Mouse (Mus musculus) layer of hippocampus, adult 9-11 months (tissue): ENCODE data around the gene Tfr2.

Source experiments
- DNase-seq: peaks from one replicate; pipeline ENCODE4 v3.0.0; 2022

Gene Tfr2

DNA sequence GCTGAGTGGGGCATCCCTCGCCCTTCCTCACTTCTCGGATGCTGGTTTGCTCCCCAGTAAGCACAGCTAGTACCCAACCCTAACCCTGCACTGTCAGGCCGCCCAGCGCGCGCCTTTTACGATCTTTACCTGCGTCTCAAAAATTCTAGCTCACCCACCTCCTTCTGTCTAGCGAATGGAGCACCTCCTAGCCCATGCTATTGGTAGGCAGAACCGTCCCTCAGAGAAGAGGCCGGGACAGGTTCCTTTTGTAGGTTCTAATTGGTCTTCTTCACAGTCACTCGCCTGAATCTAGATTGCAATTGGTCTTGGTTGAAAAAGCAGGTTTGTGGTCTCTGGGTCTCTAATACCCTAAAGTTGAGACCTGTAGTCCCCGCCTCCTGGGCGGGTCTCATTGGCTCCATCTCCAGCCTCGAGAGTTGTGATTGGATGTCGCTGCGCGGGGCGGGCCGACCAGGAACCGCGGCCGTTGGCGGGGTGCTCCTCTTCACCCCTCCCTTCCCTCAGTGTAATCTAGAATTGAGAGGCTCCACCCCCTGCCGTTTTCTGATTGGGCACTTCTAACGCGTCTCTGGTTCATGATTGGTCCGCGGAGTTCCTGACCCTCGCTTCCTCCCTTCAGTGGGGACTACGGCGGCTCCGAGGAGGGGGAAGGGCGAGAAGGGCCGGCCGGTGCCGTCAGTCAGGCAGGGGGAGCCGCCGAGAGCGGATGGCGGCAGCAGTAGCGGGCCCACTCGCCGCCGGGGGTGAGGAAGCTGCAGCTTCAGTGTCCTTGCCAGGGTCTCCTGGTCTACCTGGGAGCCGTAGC lies 59.1 kb downstream of the Tfr2 start, which contains the start of the genes Fbxo24, Lrch4 and Gm20605:
Gene Fbxo24, minus strand, starts transcription at position 505 of the 808 bp plus-strand sequence.
Gene Lrch4, plus strand, starts transcription at position 624 of the 808 bp plus-strand sequence.
Gene Gm20605, plus strand, starts transcription at position 678 of the 808 bp plus-strand sequence.
- peak; percentile 100 for DNase-seq

GRCm38 (mm10) chr5:137629306-137629721 lies 59.7 kb downstream of the Tfr2 start:
- no peak for DNase-seq

- no peak for DNase-seq
Observed at GRCm38 (mm10) chr5:137629906-137630545, 60.4 kb downstream of the Tfr2 start.

- peak; percentile 46 for DNase-seq
Observed at GRCm38 (mm10) chr5:137630602-137631001, 61.0 kb downstream of the Tfr2 start.

DNA sequence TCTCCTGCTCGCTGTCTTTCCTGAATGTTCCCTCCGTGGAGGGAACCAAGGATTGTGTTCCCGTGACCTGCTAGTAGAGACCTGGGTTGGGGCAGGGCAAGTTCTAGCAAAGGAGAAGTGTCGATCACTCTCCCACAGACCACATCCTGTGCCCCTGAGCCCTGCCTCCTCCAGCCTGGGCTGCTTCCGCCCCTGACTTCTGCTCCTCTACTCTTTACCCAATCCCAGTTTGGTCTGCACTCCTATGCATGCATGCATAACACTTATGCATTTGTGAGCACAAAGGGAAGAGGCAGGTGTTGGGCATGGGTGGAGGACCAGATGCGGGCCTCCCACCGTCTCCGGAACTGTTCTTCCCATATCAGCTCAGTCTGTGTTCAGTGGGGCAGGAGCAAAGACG lies 61.5 kb downstream of the Tfr2 start:
- DNase-seq, result peak; percentile 74

GRCm38 (mm10) chr5:137631591-137631990 lies 62.0 kb downstream of the Tfr2 start:
- no peak for DNase-seq

DNA sequence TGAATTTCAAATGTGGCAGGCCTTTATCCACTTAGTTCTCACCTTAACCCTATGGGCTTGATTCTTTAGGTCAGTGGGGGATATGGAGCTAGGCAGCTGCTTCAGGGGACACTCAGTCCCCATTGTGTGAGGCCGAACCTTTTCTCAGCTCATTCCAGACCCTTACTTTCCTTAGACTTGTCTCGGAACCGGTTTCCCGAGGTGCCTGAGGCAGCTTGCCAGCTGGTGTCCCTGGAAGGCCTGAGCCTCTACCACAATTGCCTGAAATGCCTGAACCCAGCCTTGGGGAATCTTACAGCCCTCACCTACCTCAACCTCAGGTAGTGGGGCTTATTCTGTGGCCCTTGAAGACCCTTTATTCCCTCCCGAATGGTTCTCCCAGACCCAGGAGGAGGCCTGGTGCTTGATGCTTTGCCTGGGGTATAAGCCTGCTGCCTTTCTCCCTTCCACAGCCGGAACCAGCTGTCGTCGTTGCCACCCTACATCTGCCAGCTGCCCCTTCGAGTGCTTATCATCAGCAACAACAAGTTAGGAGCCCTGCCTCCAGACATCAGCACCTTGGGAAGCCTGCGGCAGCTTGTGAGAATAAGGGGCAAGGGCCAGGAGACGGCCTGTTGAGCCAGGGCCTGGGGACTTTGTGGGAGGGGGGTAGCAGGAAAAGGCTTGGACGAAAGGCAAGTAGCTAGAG lies 63.9 kb downstream of the Tfr2 start:
- DNase-seq, result no peak
